Mouse (Mus musculus) yolk sac, embryonic 10.5 days (tissue): ENCODE measurements around the gene Cracr2a.
"Not testable (repeated sequence)": the region's sequence is repeated elsewhere in the genome, so short reads cannot be mapped to it uniquely, and the experiment has no call there.

Experiments
- DNase-seq: peaks from one replicate; pipeline ENCODE4 v3.0.0-alpha.2; 2017; ENCODE audit warnings: low spot score

Gene Cracr2a

GRCm38 (mm10) chr6:127561231-127562020 lies at the start of gene Cracr2a:
TSS of gene Cracr2a (plus strand) at chr6:127561338.
- DNase-seq, result peak; percentile 66

GRCm38 (mm10) chr6:127513776-127514175 lies 47.4 kb upstream of the Cracr2a start:
- not testable (repeated sequence) for DNase-seq

DNA sequence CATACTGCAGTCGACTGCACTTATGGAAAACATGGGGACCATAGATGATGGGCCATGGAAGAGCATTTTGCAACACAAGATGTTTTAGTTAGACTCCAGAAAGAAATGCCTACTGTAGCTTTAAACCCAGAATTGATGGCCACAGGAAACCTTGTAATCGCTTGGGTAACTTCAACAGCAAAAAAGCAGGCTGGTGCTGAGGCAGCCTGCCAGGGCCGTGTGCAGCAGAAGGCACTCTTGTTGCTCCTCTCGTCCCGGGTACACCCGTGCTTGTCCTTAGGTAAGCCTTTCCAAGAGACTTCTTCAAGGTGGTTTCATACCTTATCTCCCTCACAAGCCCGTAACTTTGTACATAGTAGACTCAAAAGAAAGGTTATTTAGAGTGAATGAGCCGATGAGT lies 40.0 kb upstream of the Cracr2a start:
- no peak for DNase-seq

DNA sequence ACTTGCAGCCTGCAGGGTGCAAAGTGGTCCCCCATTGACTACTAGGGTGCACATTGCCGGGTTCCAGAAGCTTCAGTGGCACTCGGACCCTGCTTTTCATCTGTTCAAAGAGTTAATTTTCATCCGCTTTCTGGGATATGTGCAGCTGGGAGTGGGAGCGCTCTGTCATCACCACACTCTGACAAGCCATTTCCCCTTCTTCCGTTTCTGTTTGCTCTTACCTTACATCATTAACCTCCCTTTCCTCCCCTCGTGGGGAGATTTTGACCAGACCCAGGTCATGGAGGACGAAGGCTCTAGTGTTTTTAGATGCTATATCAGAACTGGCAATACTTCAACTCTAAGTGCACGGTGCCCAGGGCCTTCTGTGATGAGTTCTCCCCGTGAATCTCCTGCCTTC lies 38.8 kb upstream of the Cracr2a start:
- DNase-seq, result no peak

DNA sequence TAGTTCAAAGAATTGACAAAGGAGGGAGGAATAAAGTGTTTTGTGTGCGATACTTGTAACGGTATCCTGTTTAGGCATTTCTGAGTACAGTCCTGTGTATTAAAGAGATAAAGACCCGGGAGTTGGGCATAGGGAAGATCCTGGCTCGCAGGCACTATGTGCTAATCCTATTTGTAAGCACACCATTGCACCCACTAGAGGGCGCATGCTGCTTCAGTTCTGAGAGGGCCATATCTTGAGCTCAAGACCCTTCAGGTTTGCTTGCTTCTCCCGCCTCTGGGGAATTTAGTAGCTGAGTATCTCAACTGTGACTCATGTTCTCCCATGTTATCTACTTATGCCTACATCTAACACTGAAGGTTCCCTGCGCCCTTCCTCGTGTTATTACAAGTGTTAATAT lies 36.7 kb upstream of the Cracr2a start:
- peak; percentile 20 for DNase-seq

DNA sequence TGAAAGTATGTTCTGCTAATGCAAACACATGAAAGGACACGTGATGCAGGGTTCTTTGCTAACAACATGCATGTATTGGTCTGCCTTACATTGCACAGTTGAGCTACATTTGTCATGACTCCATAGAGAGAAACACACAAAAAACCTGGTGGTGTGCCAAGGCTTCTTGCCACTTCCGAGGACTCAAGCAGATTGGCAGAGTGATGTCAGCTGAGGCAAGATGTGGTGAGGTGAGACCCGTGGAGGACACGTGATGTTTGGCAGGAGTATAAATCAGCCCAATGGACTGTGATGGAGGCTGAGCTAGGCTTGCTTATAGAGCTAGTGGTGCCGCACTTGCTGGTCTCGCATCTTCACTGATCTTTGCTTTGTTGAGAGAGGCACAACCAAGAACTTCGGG lies 32.5 kb upstream of the Cracr2a start:
- DNase-seq, result no peak

GRCm38 (mm10) chr6:127529451-127529850 lies 31.7 kb upstream of the Cracr2a start:
- DNase-seq, result peak; percentile 30

DNA sequence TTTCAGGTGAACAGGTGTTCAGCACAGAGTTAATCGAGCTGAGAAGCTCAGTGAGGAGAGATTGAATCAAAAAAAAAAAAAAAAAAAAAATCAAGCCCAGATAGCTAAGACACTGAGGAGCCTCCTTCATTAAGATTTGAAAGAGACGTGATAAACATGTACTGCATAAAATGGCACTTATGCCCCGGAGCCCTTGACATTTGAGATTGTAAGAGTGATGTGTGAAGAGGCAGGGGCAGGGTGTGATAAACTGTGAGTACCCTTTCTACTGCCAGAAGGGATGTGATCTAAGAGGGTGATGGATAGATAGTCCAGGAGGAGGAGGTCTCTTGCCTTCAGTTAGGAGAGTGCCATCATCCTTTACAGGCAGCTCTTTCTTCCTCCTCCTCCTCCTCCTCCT lies 30.9 kb upstream of the Cracr2a start:
- DNase-seq, result no peak

- DNase-seq, result no peak
Measured at GRCm38 (mm10) chr6:127531412-127532205, 29.5 kb upstream of the Cracr2a start.

GRCm38 (mm10) chr6:127532304-127532703 lies 28.8 kb upstream of the Cracr2a start:
- DNase-seq, result no peak

- no peak for DNase-seq
Measured at GRCm38 (mm10) chr6:127533766-127534165, 27.4 kb upstream of the Cracr2a start.

GRCm38 (mm10) chr6:127537035-127537434 lies 24.1 kb upstream of the Cracr2a start:
- DNase-seq, result no peak

DNA sequence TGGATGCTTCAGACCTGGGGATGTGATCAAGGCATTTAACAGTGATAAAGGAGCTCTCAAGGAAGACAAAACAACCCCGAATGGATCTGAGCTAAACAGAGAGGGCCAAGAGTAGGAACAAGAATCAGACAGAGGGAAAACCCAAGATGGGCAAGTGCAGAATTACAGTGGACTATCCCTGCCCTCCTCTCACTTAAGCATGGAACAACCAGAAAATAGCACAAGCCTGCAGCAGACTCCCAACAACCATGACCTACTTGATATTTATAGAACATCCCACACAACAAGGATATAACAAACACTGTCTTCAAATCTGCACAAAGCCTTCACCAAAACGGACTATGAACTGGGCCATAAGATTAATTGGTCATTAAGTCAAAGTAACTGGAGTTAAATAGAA lies 23.0 kb upstream of the Cracr2a start:
- no peak for DNase-seq

GRCm38 (mm10) chr6:127539226-127539625 lies 21.9 kb upstream of the Cracr2a start:
- DNase-seq, result no peak

- no peak for DNase-seq
Measured at GRCm38 (mm10) chr6:127539659-127540058, 21.5 kb upstream of the Cracr2a start.

DNA sequence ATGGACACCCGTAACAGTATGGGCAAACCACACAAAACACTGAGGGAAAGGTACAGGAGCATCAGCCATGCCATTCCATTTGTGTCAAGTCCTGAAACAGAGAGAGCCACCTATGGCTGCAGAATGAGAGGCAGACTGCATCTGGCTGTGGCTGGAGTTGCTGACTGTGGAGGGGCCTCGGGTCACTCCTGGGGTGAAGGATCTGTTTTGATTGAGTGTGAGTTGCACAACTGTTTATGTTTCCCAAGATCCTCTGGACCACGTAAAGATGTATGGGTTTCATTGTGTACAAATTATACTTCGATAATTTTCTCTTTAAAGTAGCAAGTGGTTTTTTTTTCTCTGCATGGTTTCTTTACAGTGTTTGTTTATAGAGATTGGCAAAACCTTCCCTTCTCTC lies 20.6 kb upstream of the Cracr2a start:
- no peak for DNase-seq

GRCm38 (mm10) chr6:127541617-127542374 lies 19.3 kb upstream of the Cracr2a start:
- DNase-seq, result peak; percentile 21

DNA sequence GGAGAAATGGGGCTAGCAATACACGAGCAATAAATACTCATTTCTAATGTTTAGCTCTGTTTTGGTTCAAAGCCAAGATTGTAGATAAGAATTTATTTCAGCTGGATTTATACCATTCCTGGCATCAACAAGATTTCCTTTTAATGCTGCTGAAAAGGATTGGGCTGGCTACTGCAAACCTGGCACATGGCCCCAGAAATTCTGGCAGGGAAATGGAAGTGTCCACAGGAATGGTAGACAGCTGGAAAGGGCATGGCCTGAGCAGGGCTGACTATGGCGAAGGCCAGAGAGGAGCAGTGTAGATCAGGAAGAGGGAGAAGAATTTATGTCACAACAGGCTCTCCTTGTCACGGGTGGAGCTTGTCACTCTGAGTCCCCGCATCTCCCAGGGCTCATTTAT lies 14.5 kb upstream of the Cracr2a start:
- no peak for DNase-seq

DNA sequence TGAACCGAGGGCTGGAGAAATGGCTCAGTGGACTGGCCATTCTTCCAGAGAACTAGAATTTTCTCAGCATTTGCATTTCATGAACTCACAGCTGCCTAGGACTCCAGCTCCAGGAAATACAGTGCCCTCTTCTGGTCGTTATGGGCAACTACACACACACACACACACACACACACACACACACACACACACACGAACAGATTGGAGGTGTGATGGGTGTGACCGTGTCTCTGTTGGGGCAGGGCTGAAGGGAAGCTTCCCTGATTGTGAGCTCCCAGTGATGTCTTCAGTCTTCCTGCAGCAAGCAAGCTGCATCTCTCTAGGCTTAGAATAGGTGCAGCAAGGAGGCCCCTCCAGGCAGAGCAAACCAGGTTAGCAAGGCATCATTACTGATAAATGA lies 8.2 kb upstream of the Cracr2a start:
- no peak for DNase-seq

DNA sequence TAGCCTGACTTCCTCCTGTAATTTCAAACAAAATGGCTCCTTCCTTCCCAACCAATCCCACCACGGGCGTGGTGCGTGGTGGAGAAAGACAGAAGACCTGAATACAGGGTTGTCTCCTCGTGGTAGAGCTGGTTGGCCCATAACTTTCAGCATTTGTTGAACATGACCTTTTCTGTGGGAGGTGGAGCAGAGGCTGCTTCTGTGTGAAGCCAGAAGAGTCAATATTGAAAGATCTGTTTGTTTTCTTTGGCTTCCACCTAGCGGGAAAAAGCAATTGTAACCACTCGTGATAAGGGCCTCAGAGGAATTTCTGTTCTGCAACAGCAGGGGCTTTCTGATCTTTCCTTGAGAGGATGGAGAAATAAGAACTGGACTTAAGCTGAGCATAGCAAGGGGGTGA lies 5.6 kb upstream of the Cracr2a start:
- no peak for DNase-seq

DNA sequence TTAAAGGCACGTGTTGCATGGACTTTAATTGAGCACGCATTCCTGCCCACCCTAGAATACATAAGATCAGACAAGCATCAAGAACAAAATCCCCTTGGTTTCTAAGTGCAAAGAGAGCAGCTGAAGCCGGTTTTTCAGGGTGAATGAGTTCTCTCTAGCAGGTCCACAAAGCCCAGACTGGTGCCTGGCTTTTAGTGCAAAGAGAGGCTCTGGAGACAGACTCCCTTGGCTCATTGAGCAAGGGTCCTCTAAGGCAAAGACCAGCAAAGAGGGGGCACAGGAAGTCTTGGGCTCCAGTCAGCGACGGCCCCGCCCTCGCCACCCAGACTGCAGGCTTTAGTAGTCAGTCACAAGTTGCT lies 287 bp upstream of the Cracr2a start:
- no peak for DNase-seq

DNA sequence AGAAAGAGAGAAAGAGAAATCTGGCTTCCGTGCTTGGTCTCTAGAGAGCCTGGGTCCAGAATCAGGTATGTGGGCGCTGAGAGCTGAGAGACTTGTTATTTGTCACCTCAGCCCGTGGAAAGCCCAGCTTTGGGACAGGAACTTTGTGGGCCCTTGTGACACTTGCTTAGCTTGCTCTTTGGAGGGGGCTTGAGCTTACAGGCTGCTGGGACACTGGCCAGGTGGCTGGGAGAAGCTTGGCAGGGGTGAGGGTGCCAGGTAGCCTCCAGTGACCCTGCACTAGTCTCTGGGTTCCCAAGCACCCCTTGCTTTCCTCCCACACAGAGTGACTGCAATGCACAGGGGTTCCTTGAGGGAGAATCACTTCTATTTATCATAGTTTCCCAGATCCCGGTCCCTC lies 2.4 kb downstream of the Cracr2a start:
- DNase-seq, result no peak
